9 mouse cellular contexts compared by ENCODE assay signal in genomic region chr5:134530830-134531229, GRCm38 (mm10). TPM values are rescaled to one million over a fixed set of nuclear protein-coding genes. Genes with fewer than 3 reads are reported as not detected.
A peak's percentile ranks its signal among the peaks of the same experiment; 100 is the strongest.
DNase-seq lines count a peak whose midpoint lies in the region.
"Had no signal": no experiment of that assay in that cellular context is flagged by ENCODE, and none has a peak within 500 bp of the region (broad histone marks: within the 10 kb centered on the region; RNA-seq: fewer than 3 reads in every experiment).

No protein-coding gene starts in this region.

- intact Hi-C loops in gastrocnemius, postnatal 36 days (cut with DNase I), result no loop called here

- DNase-seq in kidney, postnatal 10 days, result peak; percentile 53
- no peak for DNase-seq in kidney, postnatal 36 days
- DNase-seq in cerebellum, adult 11-12 months, result peak; percentile 95
- DNase-seq in gastrocnemius, postnatal 36 days, result peak; percentile 51 to 55
- peak; percentile 84 for DNase-seq in lung, postnatal 10 days
- DNase-seq in embryo, embryonic 10 days (ENCODE audit: low spot score), result no peak
- DNase-seq in spleen, adult 18-20 months, result no peak
- DNase-seq in thymus, postnatal 10 days (ENCODE audit: low spot score in 2 of 2), result no peak

RNA-seq across cellular contexts. Expression of gene Clip2, which starts 21.4 kb away (rescaled TPM):
- 1 to 10 TPM; 2.7 to 2.9 TPM for total RNA-seq in gastrocnemius, postnatal 36 days (2021)

RNA-seq across cellular contexts. Expression of gene Syna, which starts 29.1 kb away (rescaled TPM):
- not detected for total RNA-seq in gastrocnemius, postnatal 36 days (2021)
- total RNA-seq: neutrophil, adult 5-6 weeks had no signal

RNA-seq across cellular contexts. Expression of gene Rfc2, which starts 50.3 kb away (rescaled TPM):
- total RNA-seq in gastrocnemius, postnatal 36 days (2021), result 10 to 100 TPM; 17.0 to 18.0 TPM

Comparison
In these comparisons a context has a peak if more than half of its experiments do, and no peak if none do; other contexts are left out.
1. DNase-seq: peak in kidney, postnatal 10 days (single experiment), cerebellum, adult 11-12 months (single experiment), gastrocnemius, postnatal 36 days (2 of 2) and lung, postnatal 10 days (single experiment); none in kidney, postnatal 36 days (0 of 2), embryo, embryonic 10 days (single experiment), spleen, adult 18-20 months (0 of 2) and thymus, postnatal 10 days (0 of 2).